Mouse (Mus musculus): ENCODE results near the gene Mdfic.

- TF ChIP-seq EP300 (optimal IDR thresholded peaks at IDR 0.05) (no peak), CTCF (IDR thresholded peaks at IDR 0.05; ENCODE audit: low read depth) (no peak)
Measured at GRCm38 (mm10) chr6:15830651-15831050, 110.2 kb downstream of the Mdfic start.

Measured in stomach, postnatal 0 days (tissue).